Mouse (Mus musculus) erythroblast, embryonic 14.5 days (primary cell): ENCODE measurements around the gene Npffr2. TPM values are rescaled to one million over a fixed set of nuclear protein-coding genes. Genes with fewer than 3 reads are reported as not detected.
"Not testable (repeated sequence)": the region's sequence is repeated elsewhere in the genome, so short reads cannot be mapped to it uniquely, and the experiment has no call there.

ENCODE experiments used
- H3K27me3 ChIP-seq: 2 replicates; pipeline ENCODE4 v1.6.1; 2012; ENCODE audit warnings: inconsistent platforms; ENCODE audit not compliant: control insufficient read depth
- H3K36me3 ChIP-seq: 2 replicates; pipeline ENCODE4 v1.6.1; 2012; ENCODE audit warnings: mild to moderate bottlenecking, inconsistent platforms; ENCODE audit not compliant: control insufficient read depth
- H3K4me1 ChIP-seq: 2 replicates; pipeline ENCODE4 v1.6.1; 2012; ENCODE audit warnings: inconsistent platforms; ENCODE audit not compliant: control insufficient read depth
- H3K4me3 ChIP-seq: replicated peaks from 2 replicates; pipeline ENCODE3; 2012; ENCODE audit warnings: moderate library complexity, mild to moderate bottlenecking, inconsistent platforms
- H3K9me3 ChIP-seq: 2 replicates; pipeline ENCODE4 v1.6.1; 2012; ENCODE audit warnings: low read length, inconsistent platforms, mixed read lengths; ENCODE audit not compliant: control insufficient read depth
- GATA1 ChIP-seq: IDR thresholded peaks from 2 replicates; pipeline ENCODE4 v1.6.1; 2012; ENCODE audit warnings: low read length, inconsistent platforms, mixed read lengths
- TAL1 ChIP-seq: IDR thresholded peaks from 3 replicates; pipeline ENCODE4 v1.6.1; 2012; ENCODE audit warnings: low read length, inconsistent platforms, mixed read lengths
- polyA plus RNA-seq: library from polyadenylated mRNA; stranded (reverse); fragments of >175 nt; gene quantifications from 2 replicates; pipeline ENCODE4 v1.2.3, GENCODE M21; 2012

The Npffr2 gene
- polyA plus RNA-seq, 1 experiment = not detected

DNA sequence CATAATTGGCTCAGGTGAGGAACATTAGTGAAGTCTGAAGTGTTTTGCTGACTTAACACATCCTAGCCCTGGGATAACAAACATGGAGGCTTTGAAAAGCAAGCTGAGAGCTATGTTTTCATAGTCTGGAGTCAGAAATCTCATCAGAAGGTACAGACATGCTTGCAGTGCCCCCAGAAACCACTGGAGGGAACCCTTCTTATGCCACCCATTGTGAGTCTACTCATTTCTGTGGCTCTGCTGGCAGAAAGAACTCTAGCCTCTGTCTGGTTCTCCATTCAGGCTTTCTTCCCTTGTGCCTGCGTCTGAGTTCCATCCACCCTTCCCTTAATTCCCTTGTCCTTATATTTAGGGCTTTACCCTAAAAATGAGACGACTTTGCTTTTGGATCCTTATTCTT is 16.2 kb downstream of the Npffr2 start:
- TF ChIP-seq TAL1 (no peak), GATA1 (no peak)

DNA sequence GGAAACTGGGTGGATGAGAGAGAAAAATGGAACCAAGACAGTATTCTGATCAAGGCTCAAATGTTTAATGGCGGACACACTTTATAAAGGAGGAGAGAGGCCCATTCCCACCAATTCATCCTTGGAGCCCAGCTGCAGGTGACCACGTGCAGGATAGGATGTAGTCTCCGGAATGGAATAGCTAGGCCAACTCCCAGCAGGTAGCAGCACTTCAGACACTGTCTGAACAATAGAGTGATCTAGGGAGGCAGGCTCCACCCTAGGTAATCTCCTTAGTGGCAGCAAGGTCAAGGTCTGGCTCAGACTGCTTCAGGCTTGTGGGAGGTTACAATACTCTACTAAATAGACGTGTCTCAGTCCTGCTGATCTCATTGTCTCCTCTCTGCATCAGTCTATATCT is 31.9 kb downstream of the Npffr2 start:
- H3K9me3 ChIP-seq, H3K4me1 ChIP-seq, H3K27me3 ChIP-seq, H3K4me3 ChIP-seq, H3K36me3 ChIP-seq: not testable (repeated sequence)

More for the DNA sequence above, 16.2 kb downstream of the Npffr2 start:
- Histone ChIP-seq H3K4me3 (no peak overlapping the region), H3K4me1 (no peaks in the 10 kb centered on the region), H3K9me3 (peaks cover 2% of the 10 kb centered on the region; the same call in 1 of the 2 replicates), H3K27me3 (no peaks in the 10 kb centered on the region), H3K36me3 (no peaks in the 10 kb centered on the region)

DNA sequence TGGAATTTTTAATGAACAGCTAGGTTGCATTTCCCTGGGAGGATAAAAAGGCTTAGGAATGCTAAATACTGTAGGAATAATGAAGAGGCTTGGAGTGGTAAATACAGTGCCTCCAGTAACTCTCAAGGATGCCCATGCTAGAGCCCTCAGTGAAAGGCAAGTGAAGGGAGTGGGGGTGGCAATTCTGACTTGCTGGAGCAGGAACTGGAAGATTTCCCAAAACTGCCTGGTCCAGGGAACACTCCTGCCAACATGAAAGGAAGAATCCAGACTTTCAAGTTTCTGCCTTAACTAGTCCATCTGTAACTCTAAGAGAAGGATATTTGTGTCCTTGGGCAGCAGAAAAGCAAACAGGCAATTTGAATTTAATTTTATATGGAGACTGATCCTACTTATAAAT is 34.2 kb downstream of the Npffr2 start:
- no peaks in the 10 kb centered on the region for H3K4me1 ChIP-seq
- H3K9me3 ChIP-seq = no peaks in the 10 kb centered on the region
- no peak for TF ChIP-seq TAL1
- TF ChIP-seq GATA1 = no peak
- H3K36me3 ChIP-seq = no peaks in the 10 kb centered on the region
- no peak overlapping the region for H3K4me3 ChIP-seq
- H3K27me3 ChIP-seq = no peaks in the 10 kb centered on the region

DNA sequence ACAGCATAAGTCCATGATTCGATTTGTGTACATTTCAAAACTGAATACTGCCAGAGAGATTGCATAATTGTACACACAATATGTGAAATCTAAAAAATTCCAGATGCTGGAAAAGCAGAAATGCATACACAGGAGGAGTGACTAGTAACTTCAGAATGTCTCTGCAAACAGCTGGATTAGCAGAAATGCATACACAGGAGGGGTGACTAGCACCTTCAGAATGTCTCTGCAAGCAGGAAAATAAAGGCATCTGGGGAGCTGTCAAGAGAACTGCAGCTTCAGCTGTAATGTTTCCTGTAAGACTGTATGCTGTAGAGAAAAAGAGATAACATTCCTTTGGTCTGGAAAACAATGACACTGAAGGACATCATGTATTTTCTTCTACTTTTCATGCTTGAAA is 51.4 kb downstream of the Npffr2 start:
- H3K36me3 ChIP-seq = no peaks in the 10 kb centered on the region
- no peak overlapping the region for H3K4me3 ChIP-seq
- H3K4me1 ChIP-seq = no peaks in the 10 kb centered on the region
- TF ChIP-seq GATA1 (no peak), TAL1 (no peak)
- peaks cover 6% of the 10 kb centered on the region for H3K9me3 ChIP-seq
- no peaks in the 10 kb centered on the region for H3K27me3 ChIP-seq

DNA sequence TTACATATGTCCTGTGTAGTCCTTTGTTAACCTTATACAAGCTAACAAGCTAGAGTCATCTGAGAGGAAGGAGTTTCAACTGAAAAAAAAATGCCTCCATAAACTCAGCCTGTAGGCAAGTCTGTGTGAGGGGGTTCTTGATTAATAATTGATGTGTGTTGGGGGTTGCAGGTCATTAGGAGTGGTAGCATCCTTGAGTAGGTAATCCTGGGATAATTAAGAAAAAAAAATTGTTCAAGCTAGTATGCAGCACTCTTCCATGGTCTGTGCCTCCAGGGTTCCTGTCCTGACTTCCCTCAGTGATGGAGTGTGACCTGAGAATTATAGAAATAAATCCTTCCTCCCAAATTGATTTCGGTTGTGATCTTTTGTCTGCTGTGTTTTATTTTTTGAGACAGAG is 52.0 kb downstream of the Npffr2 start:
- Histone ChIP-seq H3K4me1 (no peaks in the 10 kb centered on the region), H3K27me3 (no peaks in the 10 kb centered on the region), H3K4me3 (no peak overlapping the region), H3K9me3 (peaks cover 6% of the 10 kb centered on the region), H3K36me3 (no peaks in the 10 kb centered on the region)
- TF ChIP-seq GATA1 (no peak), TAL1 (no peak)

DNA sequence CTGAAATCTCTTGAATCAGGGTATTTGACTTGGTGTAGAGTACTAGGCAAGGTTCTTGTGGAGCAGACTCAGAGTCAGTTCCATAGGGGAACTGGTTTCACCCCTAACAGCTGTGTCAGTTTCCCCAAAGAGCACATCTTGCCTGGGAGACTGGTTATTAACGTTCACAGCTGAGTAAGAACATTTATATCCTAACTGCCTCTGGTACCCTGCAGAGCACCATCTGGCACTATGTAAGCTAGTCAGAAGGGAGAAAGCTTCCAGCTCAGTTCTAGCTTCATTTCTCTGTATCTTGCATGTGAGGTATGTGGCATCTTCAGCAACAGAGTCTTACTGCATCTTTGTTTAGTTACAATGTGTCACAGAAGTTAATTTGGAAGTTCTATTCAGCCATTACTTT is 53.9 kb downstream of the Npffr2 start:
- peaks cover 6% of the 10 kb centered on the region for H3K9me3 ChIP-seq
- no peak for TF ChIP-seq GATA1
- no peak for TF ChIP-seq TAL1

DNA sequence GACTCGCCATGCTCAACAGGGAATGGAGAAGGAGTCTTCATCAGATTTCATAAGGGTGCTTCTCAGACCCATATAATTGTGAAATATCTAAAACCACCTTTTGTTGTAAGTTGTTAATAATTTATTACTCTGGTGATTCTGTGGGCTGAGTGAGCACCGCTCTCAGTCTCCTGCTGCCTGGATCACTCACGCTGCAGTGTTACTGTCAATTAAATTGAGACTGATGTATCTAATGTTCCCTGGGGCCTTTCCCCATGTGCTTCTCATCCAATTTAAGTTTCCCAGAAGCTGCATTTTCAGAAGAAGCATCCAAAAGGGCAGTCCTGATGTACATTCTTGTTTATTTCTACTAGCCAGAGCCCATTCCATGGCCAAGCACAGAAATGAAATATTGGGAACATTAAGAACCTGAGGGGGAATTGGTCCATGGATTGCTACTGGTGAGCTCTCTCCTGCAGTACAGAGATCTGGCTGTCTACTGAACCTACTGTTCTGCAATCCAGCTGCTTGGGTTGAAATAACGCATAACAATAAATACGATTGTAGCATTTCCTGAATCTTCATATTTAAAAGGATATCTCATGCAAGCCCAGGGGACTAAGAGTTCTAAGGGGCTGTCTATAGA is 54.6 kb downstream of the Npffr2 start:
- Histone ChIP-seq H3K9me3 (peaks cover 6% of the 10 kb centered on the region), H3K27me3 (no peaks in the 10 kb centered on the region), H3K4me3 (no peak overlapping the region), H3K4me1 (no peaks in the 10 kb centered on the region), H3K36me3 (no peaks in the 10 kb centered on the region)
- TF ChIP-seq TAL1 = no peak

More for the DNA sequence above, 53.9 kb downstream of the Npffr2 start:
- Histone ChIP-seq H3K4me3 (no peak overlapping the region), H3K4me1 (no peaks in the 10 kb centered on the region), H3K36me3 (no peaks in the 10 kb centered on the region), H3K27me3 (no peaks in the 10 kb centered on the region)

DNA sequence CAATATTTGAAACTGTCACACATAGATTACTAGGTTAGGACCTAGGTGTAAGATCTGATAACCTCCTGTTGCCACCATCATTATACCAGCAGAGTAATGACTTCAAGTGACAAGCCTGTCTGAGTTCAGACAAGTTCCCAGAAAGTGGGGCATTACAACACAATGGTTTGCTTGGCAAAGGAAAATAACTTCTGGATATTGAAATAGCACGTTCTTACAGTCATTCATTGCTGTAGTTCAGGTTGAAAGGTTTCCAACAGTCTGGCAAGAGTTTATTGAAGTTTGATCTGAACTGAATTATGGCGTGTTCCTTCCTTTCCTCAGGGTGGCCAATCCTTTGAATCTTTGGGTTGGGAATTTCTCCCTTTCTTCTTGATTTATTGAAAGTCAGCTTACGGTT is 57.8 kb downstream of the Npffr2 start:
- Histone ChIP-seq H3K36me3 (no peaks in the 10 kb centered on the region), H3K27me3 (no peaks in the 10 kb centered on the region), H3K4me3 (no peak overlapping the region), H3K4me1 (no peaks in the 10 kb centered on the region), H3K9me3 (peaks cover 14% of the 10 kb centered on the region)
- TF ChIP-seq GATA1 (no peak), TAL1 (no peak)

DNA sequence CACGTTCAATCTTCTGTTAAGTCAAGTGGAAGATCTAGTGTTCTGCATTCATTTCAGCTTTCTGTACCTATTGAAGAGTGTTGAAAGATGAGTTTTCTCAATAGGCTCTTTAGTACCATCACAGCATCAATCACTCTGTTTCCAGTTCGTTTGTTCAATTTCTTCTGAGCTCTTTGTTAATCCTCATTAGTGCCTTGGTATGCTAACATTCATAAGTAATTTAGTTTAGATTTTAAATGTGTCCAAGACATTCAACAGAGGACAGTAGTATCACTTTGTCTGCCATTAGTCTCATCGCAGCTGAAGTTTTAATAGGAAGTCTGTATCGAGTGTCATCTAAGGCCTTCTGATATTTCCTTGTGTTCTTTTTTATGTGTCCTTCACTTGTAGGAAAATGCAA is 65.1 kb downstream of the Npffr2 start:
- H3K27me3 ChIP-seq = no peaks in the 10 kb centered on the region
- no peak overlapping the region for H3K4me3 ChIP-seq
- no peaks in the 10 kb centered on the region for H3K36me3 ChIP-seq
- peaks cover 12% of the 10 kb centered on the region for H3K9me3 ChIP-seq
- H3K4me1 ChIP-seq = no peaks in the 10 kb centered on the region
- TF ChIP-seq TAL1 = no peak
- no peak for TF ChIP-seq GATA1

DNA sequence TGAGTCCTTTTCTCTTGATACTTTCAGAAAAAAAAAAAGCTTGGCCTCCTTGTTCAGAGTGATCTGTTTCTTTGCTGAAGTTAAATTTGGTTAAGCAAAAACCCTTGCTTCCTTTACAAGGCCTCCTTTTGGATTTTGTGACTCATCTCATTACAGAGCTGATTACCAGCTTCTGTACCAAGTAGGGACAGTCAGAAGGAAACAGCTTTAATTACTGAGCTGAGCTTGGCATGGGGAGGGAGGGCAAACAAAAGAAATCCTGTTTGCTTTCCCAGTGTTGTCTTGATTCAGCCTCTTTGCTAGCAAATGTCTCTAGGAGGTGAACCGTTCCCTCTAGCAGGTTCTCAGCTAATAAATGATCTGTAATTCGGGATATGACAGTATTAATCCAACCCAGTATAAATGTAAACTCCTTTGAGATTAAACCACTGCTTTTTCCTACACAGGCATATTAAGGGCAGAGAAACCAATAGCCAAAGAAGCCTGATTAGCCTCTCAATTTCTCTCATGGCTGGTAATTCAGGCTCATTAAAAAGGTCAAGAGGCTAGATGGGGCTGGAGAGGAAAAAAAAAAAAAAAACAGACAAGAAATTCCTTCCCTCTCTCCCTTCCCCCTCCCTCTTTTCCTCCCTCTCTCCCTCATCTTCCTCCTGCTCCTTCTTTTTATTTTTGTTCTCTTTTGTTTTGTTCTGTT is 84.2 kb downstream of the Npffr2 start:
- no peaks in the 10 kb centered on the region for H3K27me3 ChIP-seq
- H3K36me3 ChIP-seq = no peaks in the 10 kb centered on the region
- H3K9me3 ChIP-seq = peaks cover 23% of the 10 kb centered on the region
- TF ChIP-seq TAL1 (no peak), GATA1 (no peak)
- no peak overlapping the region for H3K4me3 ChIP-seq
- no peaks in the 10 kb centered on the region for H3K4me1 ChIP-seq
